Mouse (Mus musculus) forebrain, embryonic 12.5 days (tissue): Measurements from ENCODE around the gene Col18a1. TPM values are rescaled to one million over a fixed set of nuclear protein-coding genes. Genes with fewer than 3 reads are reported as not detected.

Source experiments
- ATAC-seq: fragments of 200-750 bp; cut with Nextera tagmentation; 2 replicates; pipeline ENCODE4 v1.8.0; 2017; ENCODE audit warnings: moderate TSS enrichment; ENCODE audit not compliant: low FRiP score
- H3K27ac ChIP-seq: fragments of 300-500 bp; sonication (generic); 2 replicates; pipeline ENCODE4 v1.5.1; 2016; ENCODE audit warnings: mild to moderate bottlenecking
- H3K27me3 ChIP-seq: fragments of 300-500 bp; sonication (generic); 2 replicates; pipeline ENCODE4 v1.6.1; 2016; ENCODE audit warnings: mild to moderate bottlenecking
- H3K36me3 ChIP-seq: fragments of 300-500 bp; sonication (generic); replicated peaks from 2 replicates; pipeline ENCODE4 v1.6.1; 2016; ENCODE audit warnings: mild to moderate bottlenecking
- H3K4me1 ChIP-seq: fragments of 300-500 bp; sonication (generic); 2 replicates; pipeline ENCODE4 v1.6.1; 2016
- H3K4me2 ChIP-seq: fragments of 300-500 bp; sonication (generic); 2 replicates; pipeline ENCODE4 v1.6.1; 2016; ENCODE audit warnings: mild to moderate bottlenecking, moderate library complexity
- H3K4me3 ChIP-seq: fragments of 300-500 bp; sonication (generic); replicated peaks from 2 replicates; pipeline ENCODE4 v1.5.1; 2016; ENCODE audit warnings: mild to moderate bottlenecking
- H3K9ac ChIP-seq: fragments of 300-500 bp; sonication (generic); 2 replicates; pipeline ENCODE4 v1.6.1; 2016; ENCODE audit warnings: mild to moderate bottlenecking
- H3K9me3 ChIP-seq: fragments of 300-500 bp; sonication (generic); 2 replicates; pipeline ENCODE4 v1.6.1; 2016
- WGBS: fragments of 180-500 bp; shearing (Covaris S2); methylation state at CpG from one replicate; pipeline ENCODE4 v1.1.7; 2016; 5-methylcytosine and 5-hydroxymethylcytosine counted together
- polyA plus RNA-seq: library from polyadenylated mRNA; unstranded; fragments of >200 nt; fragmentation: Nextera tagmentation; extraction: Ambion mirVana; gene quantifications from 2 replicates; pipeline ENCODE4 v1.2.1, GENCODE M21; 2016

Gene Col18a1
- polyA plus RNA-seq, result 79.0 and 83.1 TPM in 2 replicates

DNA sequence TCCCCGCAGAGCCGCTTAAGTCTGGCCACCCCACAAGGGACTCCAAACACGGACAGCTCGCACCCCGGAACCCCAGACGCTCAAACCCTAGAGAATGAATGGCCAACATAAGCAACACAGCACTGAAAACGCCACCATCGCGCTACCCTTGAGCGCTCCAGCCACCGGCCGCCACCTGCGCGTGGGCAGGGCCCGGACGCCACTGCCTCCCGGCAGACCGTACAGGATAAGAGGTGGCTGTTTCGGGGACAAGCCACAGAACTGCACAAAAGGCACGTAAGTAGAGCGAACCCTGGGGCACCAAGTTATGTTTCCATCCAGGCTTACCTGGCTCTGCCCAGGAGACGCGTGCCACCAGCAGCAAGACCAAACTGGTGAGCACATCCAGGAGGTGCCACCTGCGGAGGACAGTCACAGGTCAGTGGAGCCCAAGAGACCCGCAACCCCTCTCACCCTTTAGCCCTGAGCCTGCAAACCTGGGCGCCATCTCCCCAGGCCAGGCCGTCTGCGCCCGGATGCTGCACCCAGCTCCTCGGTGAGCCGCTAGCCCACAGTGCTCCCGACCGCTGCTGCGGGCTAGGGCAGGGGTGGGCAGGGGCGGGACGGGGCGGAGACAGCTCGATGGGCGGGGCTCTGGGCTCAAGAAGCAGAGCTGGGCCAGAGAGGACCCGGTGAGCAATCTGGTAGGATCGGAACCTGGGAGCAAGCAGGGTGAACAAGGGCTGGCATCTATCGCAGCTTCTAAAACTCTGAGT, at the start of gene Col18a1:
TSS of gene Col18a1 (minus strand) at position 586 of the 755 bp plus-strand sequence.
- peak within 1 kb of the TSS; percentile 52 for H3K4me3 ChIP-seq
- H3K36me3 ChIP-seq, result no peaks in the 10 kb centered on the region
- 1% methylated on average over 42 of the region's 42 CpGs for WGBS
- H3K27ac ChIP-seq, result peak within 1 kb of the TSS; percentile 88
- no peaks in the 10 kb centered on the region for H3K9me3 ChIP-seq
- peaks cover 44% of the 10 kb centered on the region for H3K4me1 ChIP-seq
- peaks cover 18% of the 10 kb centered on the region for H3K27me3 ChIP-seq
- peak within 1 kb of the TSS; percentile 94 for H3K4me2 ChIP-seq
- peak; percentile 86 for ATAC-seq
- H3K9ac ChIP-seq, result peak within 1 kb of the TSS; percentile 68

GRCm38 (mm10) chr10:77215641-77216040, 49.3 kb upstream of the Col18a1 start:
- Histone ChIP-seq H3K27ac (0 out of 2 replicates have a peak overlapping the region, but pooled peaks have one; percentile 0), H3K36me3 (no peaks in the 10 kb centered on the region)

DNA sequence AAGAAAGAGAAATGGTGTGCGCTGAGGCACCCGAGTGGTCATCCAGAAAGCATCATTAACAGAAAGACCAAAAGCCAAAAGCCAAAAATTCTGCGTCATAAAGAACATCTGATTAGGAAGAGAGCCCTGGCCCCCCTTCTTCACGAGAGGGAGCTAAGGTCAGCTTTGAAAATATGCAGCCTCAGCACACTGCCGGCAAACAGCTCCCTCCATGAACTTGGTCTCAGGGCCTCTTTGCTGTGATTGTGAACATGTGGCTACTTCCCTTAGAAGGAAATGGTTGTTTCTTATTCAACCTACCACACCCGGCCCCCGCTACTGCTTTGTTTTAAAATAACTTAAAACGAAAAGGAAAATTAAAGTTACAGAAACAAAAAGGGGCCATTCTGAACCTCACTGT, 48.2 kb upstream of the Col18a1 start:
- Histone ChIP-seq H3K4me3 (no peak overlapping the region), H3K27ac (no peak overlapping the region), H3K9me3 (no peaks in the 10 kb centered on the region), H3K9ac (no peak overlapping the region), H3K27me3 (no peaks in the 10 kb centered on the region), H3K36me3 (no peaks in the 10 kb centered on the region), H3K4me2 (no peak overlapping the region), H3K4me1 (no peaks in the 10 kb centered on the region)
- WGBS, result 78% methylated on average over 8 of the region's 8 CpGs
- ATAC-seq, result no peak

More at GRCm38 (mm10) chr10:77215641-77216040, 49.3 kb upstream of the Col18a1 start:
- Histone ChIP-seq H3K9me3 (no peaks in the 10 kb centered on the region), H3K4me3 (no peak overlapping the region), H3K4me1 (no peaks in the 10 kb centered on the region), H3K4me2 (no peak overlapping the region), H3K27me3 (no peaks in the 10 kb centered on the region), H3K9ac (no peak overlapping the region)
- WGBS, result 74% methylated on average over 4 of the region's 4 CpGs
- no peak for ATAC-seq

DNA sequence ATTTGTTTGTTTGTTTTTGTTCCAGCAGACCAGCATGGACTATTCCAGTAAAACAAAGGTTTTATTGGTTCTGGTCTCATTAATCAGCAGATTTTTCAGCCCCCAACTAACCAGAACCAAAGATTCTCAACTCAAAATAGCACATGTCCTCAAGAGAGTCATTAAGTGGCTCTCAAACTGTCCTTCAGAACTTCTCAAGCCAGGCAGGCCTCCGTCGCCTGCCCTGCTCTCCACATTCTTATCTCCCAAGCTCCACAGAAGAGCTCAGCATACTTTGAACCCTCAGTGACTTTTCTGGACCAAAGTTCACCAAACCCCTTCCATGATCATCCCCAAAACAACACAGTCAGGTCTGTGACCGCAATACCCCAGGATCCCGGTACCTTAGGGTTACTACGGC, 47.1 kb upstream of the Col18a1 start:
- H3K27ac ChIP-seq, result no peak overlapping the region
- H3K4me3 ChIP-seq, result no peak overlapping the region
- no peaks in the 10 kb centered on the region for H3K27me3 ChIP-seq
- H3K4me2 ChIP-seq, result no peak overlapping the region
- no peaks in the 10 kb centered on the region for H3K36me3 ChIP-seq
- H3K9me3 ChIP-seq, result no peaks in the 10 kb centered on the region
- no peaks in the 10 kb centered on the region for H3K4me1 ChIP-seq
- no peak overlapping the region for H3K9ac ChIP-seq
- no peak for ATAC-seq
- WGBS, result 96% methylated on average over 5 of the region's 5 CpGs

- H3K4me2 ChIP-seq, result no peak overlapping the region
- no peaks in the 10 kb centered on the region for H3K9me3 ChIP-seq
- H3K36me3 ChIP-seq, result no peaks in the 10 kb centered on the region
- H3K27ac ChIP-seq, result no peak overlapping the region
- H3K9ac ChIP-seq, result no peak overlapping the region
- ATAC-seq, result no peak
- H3K4me3 ChIP-seq, result no peak overlapping the region
- WGBS, result 79% methylated on average over 6 of the region's 6 CpGs
- H3K27me3 ChIP-seq, result no peaks in the 10 kb centered on the region
- no peaks in the 10 kb centered on the region for H3K4me1 ChIP-seq
Measured at GRCm38 (mm10) chr10:77212354-77213120, 46.2 kb upstream of the Col18a1 start.

DNA sequence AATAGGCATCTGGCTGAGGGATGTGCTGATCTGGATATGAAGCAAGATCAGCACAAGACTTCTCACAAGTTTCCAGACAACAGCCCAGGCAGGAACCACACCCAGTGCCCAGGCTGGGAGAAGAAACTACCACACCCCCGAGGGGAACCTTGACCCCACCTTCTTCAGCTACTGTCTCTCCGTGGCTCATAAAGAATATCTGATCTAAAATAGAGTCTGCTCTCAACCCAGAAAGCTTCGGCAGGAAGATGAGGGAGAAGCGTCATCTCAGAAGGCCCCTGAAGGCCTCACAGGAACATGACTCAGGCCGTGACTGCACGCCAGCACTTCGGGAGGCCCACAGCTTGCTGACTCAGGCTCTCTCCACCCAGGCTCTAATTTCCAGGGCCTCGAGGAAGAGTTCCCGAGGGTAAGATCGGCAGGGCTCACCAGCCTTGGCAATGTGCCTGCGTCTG, 44.8 kb upstream of the Col18a1 start:
- no peak overlapping the region for H3K4me2 ChIP-seq
- ATAC-seq, result no peak
- H3K9ac ChIP-seq, result no peak overlapping the region
- H3K27ac ChIP-seq, result no peak overlapping the region
- H3K9me3 ChIP-seq, result no peaks in the 10 kb centered on the region
- no peak overlapping the region for H3K4me3 ChIP-seq
- H3K36me3 ChIP-seq, result no peaks in the 10 kb centered on the region
- 85% methylated on average over 11 of the region's 11 CpGs for WGBS
- no peaks in the 10 kb centered on the region for H3K4me1 ChIP-seq
- H3K27me3 ChIP-seq, result no peaks in the 10 kb centered on the region

DNA sequence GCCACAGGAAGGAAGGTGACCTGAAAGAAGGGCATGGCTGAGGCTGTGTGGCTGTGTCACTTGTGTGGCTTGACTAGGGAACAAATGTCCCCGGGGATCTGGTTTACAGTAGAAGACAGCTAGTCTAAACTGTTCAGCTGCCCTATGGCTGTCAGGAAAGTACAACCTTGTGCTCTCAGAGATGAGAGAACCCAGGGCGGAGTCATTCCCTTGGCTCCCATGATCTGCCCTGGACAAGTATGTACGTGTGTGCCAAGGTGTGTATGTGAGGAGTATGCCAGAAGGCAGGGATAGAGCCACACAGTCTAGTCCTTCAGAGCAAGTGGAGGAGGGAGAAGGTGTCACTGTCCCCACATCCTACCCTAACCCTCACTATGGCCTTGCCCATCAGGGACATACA, 44.3 kb upstream of the Col18a1 start:
- no peak overlapping the region for H3K9ac ChIP-seq
- no peak for ATAC-seq
- H3K27me3 ChIP-seq, result no peaks in the 10 kb centered on the region
- H3K4me3 ChIP-seq, result no peak overlapping the region
- H3K9me3 ChIP-seq, result no peaks in the 10 kb centered on the region
- no peaks in the 10 kb centered on the region for H3K4me1 ChIP-seq
- WGBS, result 94% methylated on average over 3 of the region's 3 CpGs
- no peak overlapping the region for H3K4me2 ChIP-seq
- H3K27ac ChIP-seq, result no peak overlapping the region
- H3K36me3 ChIP-seq, result no peaks in the 10 kb centered on the region

- no peaks in the 10 kb centered on the region for H3K27me3 ChIP-seq
- H3K27ac ChIP-seq, result no peak overlapping the region
- H3K4me1 ChIP-seq, result no peaks in the 10 kb centered on the region
- no peak overlapping the region for H3K9ac ChIP-seq
- no peak for ATAC-seq
- H3K36me3 ChIP-seq, result no peaks in the 10 kb centered on the region
- no peak overlapping the region for H3K4me2 ChIP-seq
- H3K4me3 ChIP-seq, result no peak overlapping the region
- 47% methylated on average over 5 of the region's 5 CpGs for WGBS
- no peaks in the 10 kb centered on the region for H3K9me3 ChIP-seq
Measured at GRCm38 (mm10) chr10:77209261-77209660, 42.9 kb upstream of the Col18a1 start.

- Histone ChIP-seq H3K36me3 (no peaks in the 10 kb centered on the region), H3K27me3 (no peaks in the 10 kb centered on the region), H3K27ac (0 out of 2 replicates have a peak overlapping the region, but pooled peaks have one; percentile 36), H3K9me3 (no peaks in the 10 kb centered on the region), H3K4me3 (no peak overlapping the region), H3K4me1 (no peaks in the 10 kb centered on the region; the same call in 1 of the 2 replicates), H3K4me2 (no peak overlapping the region), H3K9ac (no peak overlapping the region)
- no peak for ATAC-seq
- WGBS, result 37% methylated on average over 3 of the region's 3 CpGs
Measured at GRCm38 (mm10) chr10:77206565-77207079, 40.3 kb upstream of the Col18a1 start.

DNA sequence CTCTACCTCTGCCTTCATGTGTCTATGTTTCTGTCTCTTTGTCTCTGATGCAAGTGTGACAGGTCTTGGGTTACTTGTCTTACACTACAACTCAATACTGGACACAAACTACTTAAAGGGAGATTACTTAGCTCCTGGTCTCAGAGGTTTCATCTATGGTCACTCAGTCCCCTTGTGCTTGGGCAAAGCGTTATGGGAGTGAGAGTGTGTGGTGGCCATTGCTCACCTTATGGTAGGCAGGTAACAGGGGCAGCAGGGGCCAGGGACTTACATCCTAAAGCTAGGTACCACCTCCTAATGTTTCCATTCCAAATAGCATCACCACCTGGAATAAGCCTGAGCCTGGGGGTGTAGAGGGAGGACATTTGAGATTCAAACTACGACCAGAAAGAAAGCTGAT, 39.8 kb upstream of the Col18a1 start:
- Histone ChIP-seq H3K4me3 (no peak overlapping the region), H3K27me3 (no peaks in the 10 kb centered on the region), H3K27ac (no peak overlapping the region), H3K36me3 (no peaks in the 10 kb centered on the region), H3K4me2 (no peak overlapping the region), H3K9me3 (no peaks in the 10 kb centered on the region), H3K9ac (no peak overlapping the region), H3K4me1 (no peaks in the 10 kb centered on the region; the same call in 1 of the 2 replicates)
- 79% methylated on average over 2 of the region's 2 CpGs for whole genome bisulfite sequencing
- ATAC-seq, result no peak

DNA sequence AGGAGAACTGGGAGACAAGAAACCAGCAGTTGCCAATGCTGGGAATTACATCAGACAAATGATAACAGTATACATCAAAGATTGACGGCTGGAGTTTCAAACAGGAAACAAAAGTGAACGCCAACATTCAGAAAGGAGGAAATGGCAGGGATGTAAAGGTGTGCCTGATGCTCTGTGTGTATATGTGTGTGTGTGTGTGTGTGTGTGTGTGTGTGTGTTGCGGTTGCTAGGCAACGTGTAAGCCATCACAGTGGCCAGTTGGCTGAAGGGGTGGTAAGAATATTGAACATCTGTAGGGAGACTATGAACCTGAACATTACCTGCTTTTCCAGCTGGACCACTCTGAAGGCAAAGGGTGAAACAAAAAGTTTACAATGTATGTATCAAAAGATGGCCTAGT, 37.6 kb upstream of the Col18a1 start:
- no peak for ATAC-seq
- no peaks in the 10 kb centered on the region for H3K27me3 ChIP-seq
- no peak overlapping the region for H3K27ac ChIP-seq
- H3K4me3 ChIP-seq, result no peak overlapping the region
- WGBS, result 87% methylated on average over 4 of the region's 4 CpGs
- H3K4me1 ChIP-seq, result no peaks in the 10 kb centered on the region; the same call in 1 of the 2 replicates
- H3K9me3 ChIP-seq, result no peaks in the 10 kb centered on the region
- no peak overlapping the region for H3K9ac ChIP-seq
- H3K4me2 ChIP-seq, result no peak overlapping the region
- H3K36me3 ChIP-seq, result no peaks in the 10 kb centered on the region

DNA sequence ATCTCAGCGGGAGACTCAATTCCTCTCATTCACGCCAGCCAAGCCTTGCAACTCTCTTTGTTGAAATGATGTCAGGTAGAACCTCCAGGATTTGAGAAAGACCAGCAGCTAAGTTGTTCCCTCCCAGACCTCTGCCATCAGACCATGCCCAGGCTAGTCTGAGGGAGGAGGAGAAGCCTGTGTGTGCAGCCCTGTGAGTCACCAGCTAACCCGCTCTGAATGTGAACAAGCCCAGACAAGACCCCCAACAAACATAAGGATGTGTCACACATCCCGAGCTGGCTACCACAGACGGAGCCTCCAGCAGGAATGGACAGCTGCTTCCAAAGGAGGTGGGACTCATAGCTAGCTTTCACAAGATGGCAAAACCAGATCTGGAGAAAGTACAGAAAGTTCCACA, 35.6 kb upstream of the Col18a1 start:
- Histone ChIP-seq H3K4me3 (no peak overlapping the region), H3K4me2 (no peak overlapping the region), H3K27ac (no peak overlapping the region), H3K9me3 (no peaks in the 10 kb centered on the region), H3K27me3 (no peaks in the 10 kb centered on the region), H3K4me1 (peaks cover 6% of the 10 kb centered on the region; the same call in 1 of the 2 replicates), H3K9ac (no peak overlapping the region), H3K36me3 (no peaks in the 10 kb centered on the region)
- no peak for ATAC-seq
- 68% methylated on average over 5 of the region's 5 CpGs for WGBS
